Mouse (Mus musculus): ENCODE results near the gene Slc30a3.
A peak's percentile ranks its signal among the peaks of the same experiment; 100 is the strongest.
"Not testable (repeated sequence)": the region's sequence is repeated elsewhere in the genome, so short reads cannot be mapped to it uniquely, and the experiment has no call there.

Slc30a3 gene

DNA sequence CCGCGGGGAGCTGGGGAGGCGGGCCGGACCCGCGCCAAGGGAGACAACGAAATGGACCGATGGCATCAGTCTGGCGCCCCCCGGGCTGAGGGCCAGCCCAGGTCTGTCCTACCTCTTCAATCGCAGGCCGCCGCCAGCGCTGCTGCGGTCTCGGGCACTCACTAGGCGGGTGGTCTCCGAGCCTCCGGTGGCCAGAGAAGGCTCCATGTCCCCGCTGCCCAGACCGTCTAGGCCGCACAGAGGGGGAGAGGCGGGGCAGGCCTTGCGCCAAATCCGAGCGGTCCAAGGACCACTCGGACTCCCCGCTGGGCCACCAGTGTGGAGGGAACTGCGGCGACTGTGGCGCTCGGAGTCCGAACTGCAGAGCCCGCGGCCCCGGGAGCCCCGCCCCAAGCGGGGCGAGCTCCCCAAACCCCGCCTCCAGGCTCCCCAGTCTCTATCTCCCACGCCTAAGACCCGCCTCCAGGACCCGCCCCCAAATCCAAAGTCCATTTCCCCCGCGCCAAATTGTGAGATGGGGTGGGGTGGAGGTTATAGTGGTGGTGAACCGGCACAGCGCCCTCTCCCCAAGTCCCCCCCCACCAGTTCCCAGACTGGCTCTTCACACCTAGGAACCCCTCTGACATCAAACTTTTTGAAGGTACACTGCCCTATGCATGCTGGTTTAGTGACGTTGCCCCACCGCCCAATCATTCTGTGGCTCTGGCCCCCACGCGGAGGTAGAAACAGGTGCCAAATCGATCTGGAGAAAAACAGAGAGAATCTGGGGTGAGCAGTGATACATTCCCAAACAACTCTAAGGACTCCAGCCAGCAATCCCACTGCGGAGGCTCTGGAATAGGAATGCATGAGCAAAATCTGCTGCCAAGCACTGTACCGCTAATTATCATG, 14.6 kb downstream of the Slc30a3 start:
- no peak for DNase-seq (ENCODE audit: low spot score in 2 of 2)

DNA sequence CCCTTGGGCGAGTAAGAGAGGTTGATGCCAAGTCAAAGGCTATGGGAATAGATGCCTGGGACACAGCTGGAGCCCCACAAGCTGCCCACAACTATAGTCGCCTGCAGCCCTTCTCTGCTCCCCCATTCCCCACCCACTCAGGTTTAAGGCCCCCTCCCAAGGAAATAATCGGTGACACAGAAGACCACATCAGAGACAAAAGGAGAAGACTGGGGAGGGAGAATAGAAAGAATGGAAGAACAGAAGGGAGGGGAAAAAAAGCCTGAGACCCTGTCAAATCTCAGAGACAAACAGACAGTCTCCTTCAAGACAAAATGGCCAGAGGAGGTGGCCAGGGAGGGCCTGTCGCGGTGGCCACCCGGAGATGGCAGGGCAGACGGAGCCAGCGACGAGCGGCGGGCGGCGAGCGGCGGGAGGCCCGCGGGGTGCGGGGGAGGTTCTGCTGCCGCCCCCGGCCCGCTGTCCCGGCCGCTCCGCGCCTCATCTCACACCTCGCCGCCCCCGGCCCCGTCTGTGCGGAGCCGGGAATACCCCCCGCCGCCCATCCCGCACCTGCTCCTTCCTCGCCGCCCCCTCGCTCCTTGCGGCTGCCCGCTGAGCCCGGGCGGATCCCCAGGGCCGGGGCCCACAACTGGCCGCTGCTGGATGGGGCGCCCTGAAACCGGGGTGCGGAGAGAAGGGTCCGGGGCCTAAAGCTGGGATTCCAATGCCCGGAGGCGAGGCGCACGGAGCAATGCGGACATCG, 15.6 kb downstream of the Slc30a3 start:
- no peak for DNase-seq (ENCODE audit: low spot score in 2 of 2)

DNA sequence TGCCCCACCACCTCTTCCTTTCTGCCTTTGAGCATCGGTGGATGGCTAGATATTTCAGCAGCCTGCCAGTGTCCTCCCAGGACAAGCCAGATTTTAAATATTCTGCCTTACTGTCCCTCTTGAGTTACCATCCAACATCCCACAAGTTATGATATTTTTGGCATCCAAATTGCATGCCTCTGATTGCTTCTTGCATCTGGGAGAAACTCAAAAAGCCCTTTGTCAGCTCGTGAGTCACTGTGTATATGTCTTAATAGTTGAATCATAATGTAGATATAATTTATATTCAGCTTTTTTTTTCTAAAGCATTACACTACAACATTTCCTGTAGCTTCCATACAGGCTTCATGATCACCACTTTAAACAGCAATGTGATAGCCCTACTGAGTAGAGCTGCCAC, 20.9 kb downstream of the Slc30a3 start:
- DNase-seq (ENCODE audit: low spot score in 2 of 2) = no peak

DNA sequence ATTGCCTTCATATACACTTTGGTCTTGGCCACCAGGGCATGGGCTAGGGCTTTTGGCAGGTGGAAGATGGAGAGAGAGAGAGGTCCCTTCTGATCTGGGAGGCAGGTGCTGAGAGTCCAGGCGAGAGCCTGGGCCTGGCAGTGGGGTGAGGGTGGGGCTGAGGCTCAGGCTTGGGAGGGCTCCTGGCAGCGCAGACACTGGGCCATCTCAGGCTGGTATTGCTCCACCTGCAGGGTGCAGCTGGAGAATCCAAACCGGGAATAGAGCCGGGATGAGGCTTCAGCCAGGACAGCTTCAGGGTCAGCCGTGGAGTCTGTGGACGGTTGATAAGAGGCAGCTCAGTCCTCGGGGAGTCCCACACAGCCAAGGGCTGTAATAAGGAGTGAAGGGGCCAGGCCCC, 21.4 kb downstream of the Slc30a3 start:
- no peak for DNase-seq (ENCODE audit: low spot score in 2 of 2)

DNA sequence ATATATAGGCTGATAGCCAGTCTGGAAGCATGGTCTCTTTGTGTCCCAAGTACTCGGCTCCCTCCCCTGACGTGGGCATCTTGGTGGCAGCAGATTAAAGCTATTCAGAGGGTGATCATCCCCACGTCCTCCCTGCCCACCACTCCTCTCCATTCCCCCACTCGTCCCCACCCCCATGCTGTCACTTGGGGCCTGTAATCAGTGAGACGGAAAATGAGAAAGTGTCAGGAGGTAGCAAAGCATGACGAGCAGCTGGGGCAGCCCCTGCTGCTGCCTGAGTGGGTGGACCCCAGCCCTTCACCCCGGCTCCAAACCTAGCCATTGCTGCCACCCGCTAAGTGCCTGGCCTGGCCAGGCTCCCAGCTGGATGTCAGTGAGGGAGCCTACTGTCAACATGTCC, 24.1 kb downstream of the Slc30a3 start:
- no peak for DNase-seq (ENCODE audit: low spot score in 2 of 2)

DNA sequence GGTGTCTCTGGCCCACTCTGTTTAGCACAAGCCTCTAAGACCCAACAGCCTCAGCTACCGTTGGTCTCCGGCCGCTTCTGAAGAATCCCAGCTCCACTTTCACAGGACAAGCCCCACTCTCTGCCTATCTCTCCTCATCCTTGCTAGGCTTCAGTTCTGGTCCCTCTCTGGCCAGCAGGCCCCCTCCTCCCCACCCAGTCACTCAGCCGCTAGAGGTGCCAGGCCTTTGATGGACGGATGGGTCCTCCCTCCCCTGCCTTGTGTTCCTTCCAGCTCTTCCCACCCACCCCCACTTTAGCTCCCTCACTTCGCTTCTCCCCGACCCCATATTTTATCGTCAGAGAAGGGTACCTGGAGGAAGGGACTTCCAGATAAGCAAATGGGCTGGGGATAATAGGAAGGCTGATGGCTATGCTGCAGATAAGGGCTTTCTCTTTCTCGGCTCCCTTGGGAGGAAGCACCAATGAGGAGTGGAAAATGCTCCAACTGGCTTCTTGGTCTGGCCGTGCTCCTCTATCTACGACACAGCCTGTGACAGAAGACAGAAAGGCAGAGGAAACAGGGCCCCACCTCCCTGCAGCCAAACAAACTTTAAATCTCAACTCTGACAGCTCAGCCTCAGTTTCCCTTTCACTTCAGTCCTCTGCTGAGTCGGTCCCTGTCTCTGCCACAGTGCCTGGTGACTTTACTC, 25.0 kb downstream of the Slc30a3 start:
- no peak for DNase-seq (ENCODE audit: low spot score in 2 of 2)

DNA sequence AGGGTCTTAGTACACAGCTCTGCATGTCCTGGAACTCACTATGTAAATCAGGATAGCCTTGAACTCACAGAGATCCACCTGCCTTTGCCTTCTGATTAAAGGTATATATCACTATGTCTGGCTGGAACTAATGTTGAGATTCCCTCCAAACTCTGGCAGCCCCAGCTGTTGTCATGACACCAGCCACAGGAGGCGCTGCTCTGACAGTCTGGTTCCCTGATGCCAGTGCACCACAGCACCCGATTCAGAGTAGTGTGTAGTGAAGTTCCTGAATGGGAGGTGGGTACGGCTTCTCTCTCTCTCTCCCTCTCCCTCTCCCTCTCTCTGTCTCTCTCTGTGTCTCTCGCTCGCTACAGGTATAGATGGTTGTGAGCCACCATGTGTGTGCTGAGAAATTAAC, 25.7 kb downstream of the Slc30a3 start:
- no peak for DNase-seq (ENCODE audit: low spot score in 2 of 2)

DNA sequence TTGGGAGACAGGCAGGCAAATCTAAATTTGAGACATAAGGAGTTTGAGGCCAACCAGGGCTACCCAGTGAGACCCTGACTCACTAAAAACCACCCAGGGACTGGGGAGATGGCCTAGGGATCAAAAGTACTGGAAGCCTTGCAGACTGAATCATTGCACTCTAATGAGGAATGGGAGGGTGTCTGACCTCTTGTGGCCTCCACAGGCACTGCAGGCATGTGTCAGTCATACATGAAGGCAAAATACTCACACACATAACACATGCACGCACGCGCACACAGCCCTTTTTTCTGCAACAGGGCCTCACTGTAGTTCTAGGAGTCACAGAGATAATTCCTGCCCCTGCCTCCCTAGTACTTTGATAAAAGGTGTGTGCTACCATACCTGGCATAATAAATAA, 26.7 kb downstream of the Slc30a3 start:
- no peak for DNase-seq (ENCODE audit: low spot score in 2 of 2)

DNA sequence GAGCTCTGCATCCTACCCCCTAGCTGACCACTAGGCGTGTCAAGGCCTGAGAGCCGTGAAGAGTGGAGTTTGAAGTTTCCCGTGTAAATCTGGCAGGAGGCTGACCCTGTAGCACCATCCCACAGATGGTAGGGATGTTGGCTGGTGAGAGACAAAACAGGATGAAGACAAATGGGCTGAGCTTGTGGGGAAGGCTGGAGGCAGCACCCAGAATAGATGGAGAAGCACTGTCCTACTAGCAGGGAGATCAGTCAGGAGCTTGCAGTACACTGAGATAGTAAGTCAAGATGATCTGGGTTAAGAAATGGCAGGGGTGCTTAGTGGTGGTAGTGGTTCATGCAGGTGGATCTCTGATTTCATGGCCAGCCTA, 27.3 kb downstream of the Slc30a3 start:
- no peak for DNase-seq (ENCODE audit: low spot score in 2 of 2)

DNA sequence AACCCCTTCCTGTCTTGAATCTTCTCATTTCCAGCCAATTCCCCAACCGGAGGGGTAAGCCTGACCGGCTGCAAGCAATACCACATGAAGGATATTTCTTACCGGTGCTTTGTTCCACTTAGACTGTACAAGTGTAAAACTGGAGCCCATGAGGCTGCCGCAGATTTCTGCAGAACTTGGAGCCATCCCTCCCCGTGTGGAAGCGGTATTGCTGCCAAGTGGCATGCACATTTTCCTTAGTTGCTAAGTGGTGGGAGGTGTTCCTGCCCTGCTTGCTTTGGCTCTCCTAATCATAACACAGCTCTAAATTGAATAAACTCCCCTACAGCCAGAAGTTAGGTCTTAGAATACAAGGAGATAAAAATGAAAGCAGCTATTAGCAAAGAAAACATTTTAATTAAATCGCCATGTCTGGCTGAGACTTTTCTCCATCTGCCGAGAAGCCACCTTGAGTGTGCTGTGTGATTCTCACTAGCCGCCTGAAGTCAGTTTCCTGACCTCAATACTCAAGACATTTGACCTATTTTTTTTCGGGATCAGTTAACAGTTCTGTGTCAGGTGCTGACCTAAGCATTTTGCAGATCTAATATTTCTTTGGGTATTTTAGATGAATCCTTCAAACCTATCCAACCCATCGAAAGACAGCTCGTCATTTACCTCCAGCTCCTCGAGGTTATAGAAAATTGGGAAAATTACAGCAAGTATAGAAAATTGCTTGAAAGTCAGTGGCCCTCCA, 27.8 kb downstream of the Slc30a3 start:
- no peak for DNase-seq (ENCODE audit: low spot score in 2 of 2)

DNA sequence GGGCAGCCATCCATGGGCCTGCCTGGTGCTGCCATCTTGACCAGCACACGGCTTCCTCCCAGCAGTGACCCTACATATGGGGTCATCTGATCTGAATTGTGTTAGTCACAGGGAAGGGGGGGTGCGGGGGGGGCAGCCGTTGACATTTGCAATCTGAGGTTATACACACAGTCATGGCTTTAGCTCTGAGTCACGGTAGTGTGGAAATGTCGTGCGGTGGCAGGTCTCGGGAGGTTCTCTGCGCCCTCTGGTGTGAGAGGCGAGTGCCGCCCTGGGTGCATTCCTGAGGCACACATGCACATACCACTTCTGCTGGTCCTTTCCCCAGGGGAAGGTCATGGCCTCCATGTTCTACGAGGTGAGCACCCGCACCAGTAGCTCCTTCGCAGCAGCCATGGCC, 31.7 kb downstream of the Slc30a3 start:
- no peak for DNase-seq (ENCODE audit: low spot score in 2 of 2)

DNA sequence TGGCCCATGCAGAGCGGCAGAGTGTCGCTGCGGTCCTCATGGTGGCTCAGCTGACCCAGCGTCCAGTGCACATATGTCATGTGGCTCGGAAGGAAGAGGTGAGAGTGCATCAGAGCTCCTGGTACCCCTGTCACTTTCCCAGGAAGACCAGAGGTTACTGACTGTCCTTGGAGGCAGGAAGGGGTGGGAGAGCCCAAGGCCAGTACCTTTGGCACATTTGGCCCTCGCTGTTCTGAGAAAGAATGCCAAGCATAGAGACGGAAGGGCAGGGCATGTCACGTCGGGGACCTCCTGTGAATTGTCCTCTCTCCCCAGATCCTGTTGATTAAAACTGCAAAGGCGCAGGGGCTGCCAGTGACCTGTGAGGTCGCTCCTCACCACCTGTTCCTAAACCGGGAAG, 34.9 kb downstream of the Slc30a3 start:
- no peak for DNase-seq (ENCODE audit: low spot score in 2 of 2)

DNA sequence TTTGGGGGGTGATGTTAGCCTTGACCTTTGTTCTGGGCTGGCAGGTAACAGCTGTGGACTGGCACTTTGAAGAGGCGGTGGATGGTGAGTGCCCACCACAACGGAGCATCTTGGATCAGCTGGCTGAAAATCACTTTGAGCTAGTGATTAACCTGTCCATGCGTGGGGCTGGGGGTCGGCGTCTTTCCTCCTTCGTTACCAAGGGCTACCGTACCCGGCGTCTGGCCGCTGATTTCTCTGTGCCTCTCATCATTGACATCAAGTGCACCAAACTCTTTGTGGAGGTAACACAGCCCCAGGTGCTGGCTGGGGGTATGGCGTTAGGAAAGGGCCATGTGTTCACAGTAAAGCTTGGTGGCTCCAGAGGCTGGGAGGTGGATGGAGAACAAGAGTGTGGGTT, 36.2 kb downstream of the Slc30a3 start:
- no peak for DNase-seq (ENCODE audit: low spot score in 2 of 2)

DNA sequence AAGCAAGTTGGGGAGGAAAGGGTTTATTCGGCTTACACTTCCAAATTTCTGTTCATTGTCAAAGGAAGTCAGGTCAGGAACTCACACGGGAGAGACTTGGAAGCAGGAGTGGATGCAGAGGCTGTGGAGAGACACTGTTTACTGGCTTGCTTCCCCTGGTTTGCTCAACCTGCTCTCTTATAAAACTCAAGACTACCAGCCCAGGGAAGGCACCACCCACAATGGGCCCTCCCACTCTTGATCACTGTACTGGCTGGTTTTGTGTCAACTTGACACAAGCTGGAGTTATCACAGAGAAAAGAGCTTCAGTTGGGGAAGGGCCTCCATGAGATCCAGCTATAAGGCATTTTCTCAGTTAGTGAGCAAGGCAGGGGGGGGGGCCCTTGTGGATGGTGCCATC, 37.0 kb downstream of the Slc30a3 start:
- no peak for DNase-seq (ENCODE audit: low spot score in 2 of 2)

DNA sequence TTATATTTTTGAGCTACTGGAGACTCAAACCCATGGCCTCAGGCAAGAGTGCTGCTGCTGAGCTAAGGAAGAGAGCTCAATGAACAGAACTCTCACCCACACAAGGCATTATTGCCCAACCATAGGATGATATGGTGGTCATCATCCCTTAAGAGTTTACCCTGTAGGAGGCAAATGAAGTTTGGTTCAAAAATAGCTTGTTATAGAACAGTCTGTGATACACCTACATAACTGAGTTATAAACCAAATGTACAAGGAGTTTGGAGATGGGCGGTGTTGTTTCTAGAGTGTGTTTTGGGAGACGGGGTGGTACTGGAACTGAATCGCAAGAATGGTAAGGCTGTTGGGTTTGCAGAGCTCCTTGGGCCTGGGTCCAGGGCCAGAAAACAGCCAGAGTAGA, 38.2 kb downstream of the Slc30a3 start:
- DNase-seq (ENCODE audit: low spot score in 2 of 2) = no peak

DNA sequence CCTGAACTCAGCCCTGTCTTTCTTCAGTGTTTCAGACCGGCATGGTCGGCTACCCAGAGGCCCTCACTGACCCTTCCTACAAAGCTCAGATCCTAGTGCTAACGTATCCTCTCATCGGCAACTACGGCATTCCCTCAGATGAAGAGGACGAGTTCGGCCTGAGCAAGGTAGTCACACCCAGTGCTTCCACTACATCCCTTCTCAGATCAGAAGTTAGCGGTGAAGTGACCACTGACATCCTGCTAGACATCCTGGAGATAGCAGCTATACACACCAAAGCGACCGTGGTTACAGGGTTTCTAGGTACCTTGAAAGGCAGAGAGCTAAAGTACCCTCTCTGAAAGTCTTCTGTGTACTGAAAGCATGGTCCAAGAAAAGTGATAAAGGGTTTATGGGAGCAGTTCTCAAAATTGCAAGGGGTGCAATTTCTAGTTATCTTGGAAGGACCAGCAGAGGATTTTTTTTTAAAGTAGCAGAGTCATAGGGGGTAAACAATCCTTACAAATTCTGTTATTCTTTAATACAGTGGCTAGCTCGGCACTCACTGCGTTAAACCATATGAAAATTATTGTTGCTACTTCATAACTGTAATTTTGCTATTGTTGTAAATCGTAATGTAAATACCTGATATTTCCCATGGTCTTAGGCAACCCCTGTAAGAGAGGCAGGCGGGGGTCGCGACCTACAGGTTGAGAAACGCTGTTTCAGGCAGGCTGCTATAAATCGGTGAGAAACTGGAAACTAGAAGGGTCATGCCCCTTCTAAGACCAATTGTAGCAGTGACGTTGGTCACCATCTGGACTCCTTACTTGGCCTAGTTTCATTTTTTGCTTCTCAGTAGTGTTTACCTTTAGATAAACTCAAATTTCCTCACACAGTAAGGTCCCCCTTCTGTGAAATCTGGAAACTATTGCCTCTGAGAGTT, 52.6 kb downstream of the Slc30a3 start:
- DNase-seq (ENCODE audit: low spot score in 2 of 2) = no peak

DNA sequence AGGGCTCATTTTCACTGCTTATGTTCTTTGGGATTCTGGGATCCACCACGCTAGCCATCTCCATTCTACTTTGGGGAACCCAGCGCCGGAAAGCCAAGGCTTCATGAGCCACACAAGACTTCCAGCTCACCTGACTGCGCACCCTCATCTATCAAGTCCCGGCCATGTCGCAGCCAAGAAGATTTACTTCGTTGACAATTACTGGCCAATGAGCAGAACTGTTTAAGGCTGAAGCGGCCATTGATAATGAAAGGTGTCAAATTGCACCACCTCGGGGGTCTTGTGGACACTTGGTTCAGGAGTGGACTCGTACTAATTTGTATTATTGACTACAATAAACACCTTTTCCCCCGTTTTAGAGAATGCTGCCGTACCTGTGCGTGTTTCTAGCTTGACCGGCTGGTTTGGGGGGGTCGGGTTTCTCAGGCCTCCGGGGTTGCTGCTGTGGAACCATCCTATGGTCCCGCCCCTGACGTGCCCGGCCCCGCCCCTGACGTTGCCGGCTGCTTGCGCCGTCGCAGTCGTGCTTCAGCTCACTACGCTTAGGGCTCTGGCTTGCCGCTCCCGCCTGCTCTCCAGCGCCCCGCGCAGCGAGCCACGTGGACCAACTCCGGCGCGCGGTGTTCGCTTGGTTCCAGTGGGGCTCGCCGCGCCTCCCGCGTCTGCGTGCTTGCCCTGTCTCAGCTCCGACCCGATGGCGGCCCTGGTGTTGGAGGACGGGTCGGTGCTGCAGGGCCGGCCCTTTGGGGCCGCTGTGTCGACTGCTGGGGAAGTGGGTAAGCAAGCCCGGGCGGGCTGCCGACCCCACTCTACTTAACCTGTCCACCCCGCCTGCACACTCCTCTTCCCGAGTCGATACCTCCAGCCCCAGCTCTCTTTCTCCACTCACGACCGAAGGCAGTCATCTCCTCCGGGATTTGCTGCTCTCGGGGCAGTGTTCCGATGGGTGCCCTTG, 53.5 kb downstream of the Slc30a3 start, which contains the start of gene Cad:
Gene Cad (plus strand): TSS at position 520 of the 955 bp plus-strand sequence.
- DNase-seq (ENCODE audit: low spot score in 2 of 2) = peak; percentile 81 to 89

DNA sequence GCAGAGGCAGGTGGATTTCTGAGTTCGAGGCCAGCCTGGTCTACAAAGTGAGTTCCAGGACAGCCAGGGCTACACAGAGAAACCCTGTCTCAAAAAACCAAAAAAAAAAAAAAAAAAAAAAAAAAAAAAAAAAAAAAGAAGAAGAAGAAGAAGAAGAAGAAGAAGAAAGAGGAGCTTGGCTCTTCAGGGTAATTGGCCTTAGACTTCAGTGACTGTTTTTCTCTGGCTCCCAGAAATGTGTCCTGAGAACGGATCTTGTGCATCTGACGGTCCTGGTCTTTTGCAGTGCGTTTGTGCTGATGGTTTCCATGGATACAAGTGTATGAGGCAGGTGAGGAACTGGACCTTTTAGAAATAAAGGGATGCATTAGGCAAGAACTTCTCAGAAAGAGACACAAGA, 54.3 kb downstream of the Slc30a3 start:
- DNase-seq (ENCODE audit: low spot score in 2 of 2) = not testable (repeated sequence)

DNA sequence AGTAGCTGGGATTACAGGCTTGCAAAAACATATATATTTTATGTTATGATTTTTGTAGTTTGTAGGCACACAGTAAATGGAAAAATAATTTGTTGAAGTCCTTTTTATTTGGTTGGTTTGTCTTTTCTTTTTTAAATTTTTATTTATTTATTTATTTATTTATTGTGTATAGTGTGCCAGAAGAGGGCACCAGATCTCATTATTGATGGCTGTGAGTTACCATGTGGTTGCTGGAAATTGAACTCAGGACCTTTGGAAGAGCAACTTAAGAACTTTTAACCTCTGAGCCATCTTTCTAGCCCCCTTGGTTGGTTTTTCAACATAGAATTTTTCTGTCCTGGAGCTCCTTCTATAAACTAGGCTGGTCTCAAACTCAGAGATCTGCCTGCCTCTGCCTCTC, 57.6 kb downstream of the Slc30a3 start:
- DNase-seq (ENCODE audit: low spot score in 2 of 2) = no peak
